16 mouse cellular contexts compared by ENCODE assay signal in the genomic region with DNA sequence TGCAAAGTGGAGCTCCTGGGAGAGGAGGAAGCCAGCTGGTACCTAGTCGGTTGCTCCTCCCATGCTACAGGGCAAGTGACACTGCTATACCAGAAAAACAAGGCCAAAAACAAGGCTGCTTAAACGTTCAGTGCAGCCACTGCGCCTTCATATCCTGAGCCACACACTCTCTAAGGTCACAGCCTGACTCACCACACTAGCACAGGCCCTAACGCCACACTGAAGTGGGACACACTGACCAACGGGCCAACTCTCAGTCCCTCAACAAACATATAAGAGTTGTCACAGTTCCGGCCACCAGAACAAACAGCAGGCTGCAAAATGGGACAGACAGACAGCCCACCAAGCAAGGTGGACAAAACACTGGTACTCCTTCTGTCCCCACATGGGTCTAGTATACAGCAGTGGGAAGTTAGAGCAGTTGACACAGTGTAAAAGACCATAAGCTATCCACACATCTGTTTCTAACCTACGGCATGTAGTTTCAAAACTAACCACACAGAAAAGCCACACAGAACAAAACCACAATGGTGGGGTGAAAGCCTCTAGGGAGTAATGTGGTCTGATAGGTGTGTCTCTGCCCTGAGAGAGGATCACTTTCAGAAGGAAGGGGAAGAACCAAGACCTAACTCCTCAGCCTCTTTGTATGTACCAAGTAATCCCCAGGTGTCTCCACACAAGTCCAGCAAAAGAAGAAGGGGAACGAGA. TPM values are rescaled to one million over a fixed set of nuclear protein-coding genes. Genes with fewer than 3 reads are reported as not detected.
A peak's percentile ranks its signal among the peaks of the same experiment; 100 is the strongest.
DNase-seq lines count a peak whose midpoint lies in the region; ATAC-seq and TF ChIP-seq lines count a peak whose summit lies in the region.
"Had no signal": no experiment of that assay in that cellular context is flagged by ENCODE, and none has a peak within 500 bp of the region (broad histone marks: within the 10 kb centered on the region; RNA-seq: fewer than 3 reads in every experiment).

No protein-coding gene starts in this region.

- 75% methylated on average over 8 of the region's 8 CpGs for WGBS in forebrain, embryonic 10.5 days
- 60% methylated on average over 8 of the region's 8 CpGs for WGBS in forebrain, embryonic 14.5 days
- 86% methylated on average over 8 of the region's 8 CpGs for WGBS in midbrain, embryonic 10.5 days
- 73% methylated on average over 8 of the region's 8 CpGs for WGBS in midbrain, postnatal 0 days
- WGBS in hindbrain, postnatal 0 days, result 68% methylated on average over 8 of the region's 8 CpGs

- H3K4me3 ChIP-seq in forebrain, embryonic 10.5 days, result no peak overlapping the region
- H3K4me3 ChIP-seq in forebrain, embryonic 14.5 days (ENCODE audit: low read depth, low read length), result no peak overlapping the region
- H3K4me3 ChIP-seq in midbrain, embryonic 10.5 days, result no peak overlapping the region
- no peak overlapping the region for H3K4me3 ChIP-seq in midbrain, postnatal 0 days (ENCODE audit: low read depth, low read length)
- H3K4me3 ChIP-seq in CH12.LX (replicated peaks in 1 of 3; ENCODE audit: low read depth in 2 of 3, low read length in 2 of 3, poor library complexity in 1 of 3), result no peak overlapping the region
- no peak overlapping the region for H3K4me3 ChIP-seq in hindbrain, postnatal 0 days (ENCODE audit: low read length)
- H3K4me3 ChIP-seq: heart, adult 2 months had no signal

- H3K36me3 ChIP-seq in forebrain, embryonic 10.5 days (replicated peaks), result no peaks in the 10 kb centered on the region; the same call in 1 of the 2 replicates
- no peaks in the 10 kb centered on the region for H3K36me3 ChIP-seq in forebrain, embryonic 14.5 days (ENCODE audit: control insufficient read depth, insufficient read depth, low read length)
- 0 out of 2 replicates have a peak, but pooled peaks cover 3% of the 10 kb centered on the region for H3K36me3 ChIP-seq in midbrain, embryonic 10.5 days
- no peaks in the 10 kb centered on the region for H3K36me3 ChIP-seq in midbrain, postnatal 0 days (ENCODE audit: insufficient read depth, low read length)
- H3K36me3 ChIP-seq in CH12.LX (replicated peaks in 1 of 2; ENCODE audit: control insufficient read depth in 1 of 2, insufficient read depth in 1 of 2, low read length in 1 of 2), result no peaks in the 10 kb centered on the region
- H3K36me3 ChIP-seq in hindbrain, postnatal 0 days (ENCODE audit: insufficient read depth, low read length), result no peaks in the 10 kb centered on the region

- H3K27me3 ChIP-seq in forebrain, embryonic 10.5 days (ENCODE audit: poor library complexity, severe bottlenecking), result peaks cover 10% of the 10 kb centered on the region
- no peaks in the 10 kb centered on the region for H3K27me3 ChIP-seq in forebrain, embryonic 14.5 days (replicated peaks; ENCODE audit: control insufficient read depth, insufficient read depth, low read length)
- H3K27me3 ChIP-seq in midbrain, embryonic 10.5 days (ENCODE audit: low read depth, poor library complexity, severe bottlenecking), result peaks cover 13% of the 10 kb centered on the region
- no peaks in the 10 kb centered on the region for H3K27me3 ChIP-seq in midbrain, postnatal 0 days (ENCODE audit: insufficient read depth, low read length)
- peaks cover 90% of the 10 kb centered on the region for H3K27me3 ChIP-seq in CH12.LX (replicated peaks)
- no peaks in the 10 kb centered on the region for H3K27me3 ChIP-seq in hindbrain, postnatal 0 days (ENCODE audit: insufficient read depth, low read length)

- no peak for ATAC-seq in forebrain, embryonic 14.5 days
- no peak for ATAC-seq in midbrain, postnatal 0 days (ENCODE audit: low FRiP score)
- ATAC-seq in hindbrain, postnatal 0 days, result 0 out of 2 replicates have a peak, but pooled peaks have one; percentile 25
- ATAC-seq in inflammation-experienced regulatory T-cells, adult 6 months, result no peak

- H3K4me2 ChIP-seq in forebrain, embryonic 14.5 days (ENCODE audit: low read length), result no peak overlapping the region
- no peak overlapping the region for H3K4me2 ChIP-seq in midbrain, postnatal 0 days (ENCODE audit: low read depth, low read length, poor library complexity, severe bottlenecking)
- H3K4me2 ChIP-seq in CH12.LX (ENCODE audit: insufficient read depth, low read depth, poor library complexity, severe bottlenecking), result no peak overlapping the region
- H3K4me2 ChIP-seq in hindbrain, postnatal 0 days (ENCODE audit: low read depth, low read length), result no peak overlapping the region

- no peaks in the 10 kb centered on the region for H3K9me3 ChIP-seq in forebrain, embryonic 10.5 days
- H3K9me3 ChIP-seq in forebrain, embryonic 14.5 days (replicated peaks; ENCODE audit: control insufficient read depth, low read length), result no peaks in the 10 kb centered on the region
- no peaks in the 10 kb centered on the region for H3K9me3 ChIP-seq in midbrain, embryonic 10.5 days (replicated peaks)
- H3K9me3 ChIP-seq in midbrain, postnatal 0 days (ENCODE audit: low read length), result no peaks in the 10 kb centered on the region
- H3K9me3 ChIP-seq in CH12.LX (replicated peaks; ENCODE audit: low read length), result peaks cover 22% of the 10 kb centered on the region
- no peaks in the 10 kb centered on the region for H3K9me3 ChIP-seq in hindbrain, postnatal 0 days (ENCODE audit: low read length)

- H3K27ac ChIP-seq in forebrain, embryonic 10.5 days, result peak overlapping the region; percentile 67
- no peak overlapping the region for H3K27ac ChIP-seq in forebrain, embryonic 14.5 days (ENCODE audit: low read depth, low read length)
- peak overlapping the region; percentile 52 for H3K27ac ChIP-seq in midbrain, embryonic 10.5 days (replicated peaks)
- H3K27ac ChIP-seq in midbrain, postnatal 0 days (ENCODE audit: low read depth, low read length), result no peak overlapping the region
- H3K27ac ChIP-seq in CH12.LX (ENCODE audit: insufficient read depth, low read depth), result no peak overlapping the region
- H3K27ac ChIP-seq in hindbrain, postnatal 0 days, result no peak overlapping the region
- H3K27ac ChIP-seq: heart, adult 2 months had no signal

- peaks cover 50% of the 10 kb centered on the region for H3K4me1 ChIP-seq in forebrain, embryonic 10.5 days
- peaks cover 16% of the 10 kb centered on the region for H3K4me1 ChIP-seq in forebrain, embryonic 14.5 days (ENCODE audit: control insufficient read depth, insufficient read depth, low read length)
- H3K4me1 ChIP-seq in midbrain, embryonic 10.5 days, result peaks cover 56% of the 10 kb centered on the region
- H3K4me1 ChIP-seq in midbrain, postnatal 0 days (ENCODE audit: insufficient read depth, low read length), result no peaks in the 10 kb centered on the region
- peaks cover 9 to 21% of the 10 kb centered on the region in 2 experiments for H3K4me1 ChIP-seq in CH12.LX (ENCODE audit: control insufficient read depth in 1 of 2, insufficient read depth in 2 of 2)
- peaks cover 9% of the 10 kb centered on the region for H3K4me1 ChIP-seq in hindbrain, postnatal 0 days (ENCODE audit: insufficient read depth, low read length)

- H3K9ac ChIP-seq in forebrain, embryonic 14.5 days (ENCODE audit: low read length), result no peak overlapping the region
- H3K9ac ChIP-seq in midbrain, postnatal 0 days (replicated peaks; ENCODE audit: low read length, poor library complexity, severe bottlenecking), result no peak overlapping the region
- no peak overlapping the region for H3K9ac ChIP-seq in CH12.LX (ENCODE audit: insufficient read depth, low read depth)
- H3K9ac ChIP-seq in hindbrain, postnatal 0 days (replicated peaks; ENCODE audit: low read length), result no peak overlapping the region

- dilution Hi-C loops in CH12.LX (cut with MboI; ENCODE audit: extremely low pct_ligation_motif_present, extremely low pct_unique_long_range_greater_than_20kb, low sequenced_read_pairs), result no loop called here

- TF ChIP-seq RAD21 in CH12.LX (IDR thresholded peaks at IDR 0.05; ENCODE audit: low read depth, low read length), result no peak

- peak; percentile 92 for TF ChIP-seq EP300 in CH12.LX (IDR thresholded peaks at IDR 0.05; ENCODE audit: low read length)

- DNase-seq in forebrain, embryonic 10.5 days (ENCODE audit: extremely low spot score, low spot score), result no peak
- DNase-seq in forebrain, embryonic 14.5 days (ENCODE audit: low spot score), result no peak
- no peak for DNase-seq in midbrain, embryonic 10.5 days (ENCODE audit: low spot score)
- DNase-seq in midbrain, postnatal 0 days (ENCODE audit: low spot score), result no peak
- peak; percentile 87 for DNase-seq in CH12.LX (ENCODE audit: extremely low read depth)
- DNase-seq in hindbrain, postnatal 0 days (ENCODE audit: low spot score), result no peak
- no peak for DNase-seq in thymus, postnatal 10 days (ENCODE audit: low spot score in 2 of 2)
- DNase-seq: cerebellum, postnatal 36 days; heart, adult 2 months; heart, postnatal 10 days; kidney, postnatal 36 days; left cerebral cortex, postnatal 4 days; lung, adult 18-20 months; right cerebral cortex, postnatal 25 days; thymus, postnatal 14 days had no signal

- in situ Hi-C loops in CH12.LX (cut with MboI; ENCODE audit: low pct_ligation_motif_present, low pct_unique_long_range_greater_than_20kb, low sequenced_read_pairs), result no loop called here

- H3K79me2 ChIP-seq in CH12.LX (replicated peaks; ENCODE audit: control insufficient read depth, extremely low read depth, insufficient read depth, poor library complexity, severe bottlenecking), result no peaks in the 10 kb centered on the region

- no peak for TF ChIP-seq POLR2A in CH12.LX (IDR thresholded peaks at IDR 0.05; ENCODE audit: low read depth, low read length)

- no peak for TF ChIP-seq CTCF in midbrain, postnatal 0 days (IDR thresholded peaks at IDR 0.05)
- no peak for TF ChIP-seq CTCF in CH12.LX (conservative IDR thresholded peaks at IDR 0.05 in 1 of 2, IDR thresholded peaks at IDR 0.05 in 1 of 2; ENCODE audit: low read depth in 2 of 2, low read length in 2 of 2)
- no peak for TF ChIP-seq CTCF in hindbrain, postnatal 0 days (IDR thresholded peaks at IDR 0.05; ENCODE audit: low read depth)

RNA-seq across cellular contexts. Expression of a gene that starts 6.0 kb away (rescaled TPM):
- 19.1 and 22.7 TPM in 2 replicates for polyA plus RNA-seq in forebrain, embryonic 10.5 days (2016; fragmentation: Nextera tagmentation; extraction: Ambion mirVana)
- 5.9 and 7.2 TPM in 2 replicates for polyA plus RNA-seq in forebrain, embryonic 14.5 days (2014; fragmentation: Nextera tagmentation; extraction: Ambion mirVana)
- 20.9 and 24.5 TPM in 2 replicates for polyA plus RNA-seq in midbrain, embryonic 10.5 days (2016; fragmentation: Nextera tagmentation; extraction: Ambion mirVana)
- total RNA-seq in midbrain, postnatal 0 days (2014; rRNA removed), result 2.6 and 4.3 TPM in 2 replicates
- polyA plus RNA-seq in midbrain, postnatal 0 days (2015; fragmentation: Nextera tagmentation; extraction: Ambion mirVana), result 7.7 and 8.0 TPM in 2 replicates
- total RNA-seq in CH12.LX (2012; rRNA removed) (not detected in 2 replicates), CH12.LX (2014; rRNA removed) (not detected in 2 replicates)
- not detected in 2 replicates for polyA plus RNA-seq in CH12.LX (2012; ENCODE audit: insufficient read length, low read depth)
- 1.4 and 5.5 TPM in 2 replicates for total RNA-seq in hindbrain, postnatal 0 days (2014; rRNA removed)
- 9.1 and 9.2 TPM in 2 replicates for polyA plus RNA-seq in hindbrain, postnatal 0 days (2015; fragmentation: Nextera tagmentation; extraction: Ambion mirVana)
- polyA plus RNA-seq in inflammation-experienced regulatory T-cells, adult 6 months (2017; shearing (Covaris generic)), result under 1 TPM in 1 of 3 experiments, not detected in 2; 0.53 TPM

RNA-seq across cellular contexts. Expression of a gene that starts 56.3 kb away (rescaled TPM):
- polyA plus RNA-seq in forebrain, embryonic 10.5 days (2016; fragmentation: Nextera tagmentation; extraction: Ambion mirVana), result 35.7 and 37.5 TPM in 2 replicates
- polyA plus RNA-seq in forebrain, embryonic 14.5 days (2014; fragmentation: Nextera tagmentation; extraction: Ambion mirVana), result 10.5 and 13.7 TPM in 2 replicates
- polyA plus RNA-seq in midbrain, embryonic 10.5 days (2016; fragmentation: Nextera tagmentation; extraction: Ambion mirVana), result 59.1 and 72.3 TPM in 2 replicates
- total RNA-seq in midbrain, postnatal 0 days (2014; rRNA removed), result 30.9 and 46.5 TPM in 2 replicates
- polyA plus RNA-seq in midbrain, postnatal 0 days (2015; fragmentation: Nextera tagmentation; extraction: Ambion mirVana), result 9.5 and 11.4 TPM in 2 replicates
- 0.04 TPM in 1 of 2 replicates, not detected in the other for total RNA-seq in CH12.LX (2012; rRNA removed)
- not detected in 2 replicates for total RNA-seq in CH12.LX (2014; rRNA removed)
- not detected in 2 replicates for polyA plus RNA-seq in CH12.LX (2012; ENCODE audit: insufficient read length, low read depth)
- 37.0 and 47.0 TPM in 2 replicates for total RNA-seq in hindbrain, postnatal 0 days (2014; rRNA removed)
- 12.3 and 14.8 TPM in 2 replicates for polyA plus RNA-seq in hindbrain, postnatal 0 days (2015; fragmentation: Nextera tagmentation; extraction: Ambion mirVana)
- polyA plus RNA-seq in inflammation-experienced regulatory T-cells, adult 6 months (2017; shearing (Covaris generic)), result not detected

Comparison
In these comparisons a context has a peak if more than half of its experiments do, and no peak if none do; other contexts are left out.
1. H3K27ac ChIP-seq: peak in forebrain, embryonic 10.5 days (single experiment) and midbrain, embryonic 10.5 days (single experiment); none in forebrain, embryonic 14.5 days (single experiment), midbrain, postnatal 0 days (single experiment), CH12.LX (single experiment) and hindbrain, postnatal 0 days (single experiment).